Mouse (Mus musculus) CH12.LX (cell line): Measurements from ENCODE around the gene Slc39a5. TPM values are rescaled to one million over a fixed set of nuclear protein-coding genes. Genes with fewer than 3 reads are reported as not detected.

Experiments used
- DNase-seq: peaks from one replicate; pipeline ENCODE4 v3.0.0-alpha.2; 2013; ENCODE audit errors: extremely low read depth
- H3K27ac ChIP-seq: 2 replicates; pipeline ENCODE4 v1.5.1; 2012; ENCODE audit warnings: low read depth, mild to moderate bottlenecking, control low read depth, moderate library complexity; ENCODE audit not compliant: insufficient read depth
- H3K27me3 ChIP-seq: replicated peaks from 2 replicates; pipeline ENCODE3; 2012; ENCODE audit warnings: inconsistent platforms
- H3K36me3 ChIP-seq, 2 experiments: replicated peaks in 1 of 2; 2 replicates each; pipeline versions ENCODE3 to v1.6.1; 2012; ENCODE audit warnings: inconsistent platforms in 1 of 2, low read length in 1 of 2, mild to moderate bottlenecking in 1 of 2, mixed read lengths in 1 of 2, moderate library complexity in 1 of 2; ENCODE audit not compliant: control insufficient read depth in 1 of 2, insufficient read depth in 1 of 2
- H3K4me1 ChIP-seq, 2 experiments: 2 replicates each; pipeline ENCODE4 v1.6.1; 2012; ENCODE audit warnings: inconsistent platforms in 1 of 2, moderate library complexity in 1 of 2; ENCODE audit not compliant: insufficient read depth in 2 of 2, control insufficient read depth in 1 of 2
- H3K4me2 ChIP-seq: 2 replicates; pipeline ENCODE4 v1.6.1; 2012; ENCODE audit warnings: low read depth, mild to moderate bottlenecking, control low read depth; ENCODE audit not compliant: poor library complexity, insufficient read depth, severe bottlenecking
- H3K4me3 ChIP-seq, 3 experiments: fragments of 150-350 bp in 1 of 3; sonication (generic) in 1 of 3; replicated peaks in 1 of 3; 2 replicates each; pipeline versions ENCODE3 to v1.5.1; 2011 to 2012; ENCODE audit warnings: low read depth in 2 of 3, low read length in 2 of 3, mild to moderate bottlenecking in 2 of 3, moderate library complexity in 2 of 3, control low read depth in 1 of 3, improper control_type of control experiment in 1 of 3, inconsistent platforms in 1 of 3, mixed read lengths in 1 of 3; ENCODE audit not compliant: poor library complexity in 1 of 3
- H3K79me2 ChIP-seq: replicated peaks from 2 replicates; pipeline ENCODE4 v1.6.1; 2012; ENCODE audit warnings: mild to moderate bottlenecking, moderate library complexity; ENCODE audit not compliant: control insufficient read depth, poor library complexity, insufficient read depth, severe bottlenecking; ENCODE audit errors: extremely low read depth
- H3K9ac ChIP-seq: 2 replicates; pipeline ENCODE4 v1.6.1; 2012; ENCODE audit warnings: low read depth, mild to moderate bottlenecking, control low read depth, moderate library complexity; ENCODE audit not compliant: insufficient read depth
- H3K9me3 ChIP-seq: replicated peaks from 2 replicates; pipeline ENCODE3; 2012; ENCODE audit warnings: low read length, inconsistent platforms, mixed read lengths
- CHD1 ChIP-seq: IDR thresholded peaks from 2 replicates; pipeline ENCODE4 v1.6.1; 2012; ENCODE audit warnings: low read depth, low read length, improper control_type of control experiment, inconsistent platforms
- CHD2 ChIP-seq: IDR thresholded peaks from 2 replicates; pipeline ENCODE4 v1.6.1; 2011; ENCODE audit warnings: low read length, improper control_type of control experiment
- E2F4 ChIP-seq: IDR thresholded peaks from 2 replicates; pipeline ENCODE4 v1.6.1; 2011; ENCODE audit warnings: low read depth, low read length, improper control_type of control experiment; ENCODE audit not compliant: insufficient replicate concordance
- ELF1 ChIP-seq: IDR thresholded peaks from 2 replicates; pipeline ENCODE4 v1.6.1; 2014; ENCODE audit warnings: low read depth, mild to moderate bottlenecking, inconsistent platforms, low read length, improper control_type of control experiment
- EP300 ChIP-seq: IDR thresholded peaks from 2 replicates; pipeline ENCODE4 v1.6.1; 2011; ENCODE audit warnings: low read length, improper control_type of control experiment
- ETS1 ChIP-seq: conservative IDR thresholded peaks from 2 replicates; pipeline ENCODE4 v1.6.1; 2012; ENCODE audit warnings: low read depth, mild to moderate bottlenecking, inconsistent platforms, low read length, improper control_type of control experiment, moderate library complexity
- GABPA ChIP-seq: IDR thresholded peaks from 2 replicates; pipeline ENCODE4 v1.6.1; 2012; ENCODE audit warnings: low read depth, low read length, improper control_type of control experiment, inconsistent platforms; ENCODE audit not compliant: insufficient replicate concordance
- HCFC1 ChIP-seq: IDR thresholded peaks from 2 replicates; pipeline ENCODE4 v1.6.1; 2012; ENCODE audit warnings: low read depth, mild to moderate bottlenecking, inconsistent platforms, low read length, improper control_type of control experiment
- IRF4 ChIP-seq: IDR thresholded peaks from 2 replicates; pipeline ENCODE4 v1.6.1; 2014; ENCODE audit warnings: low read depth, mild to moderate bottlenecking, inconsistent platforms, low read length, improper control_type of control experiment
- MAX ChIP-seq: IDR thresholded peaks from 2 replicates; pipeline ENCODE4 v1.6.1; 2011; ENCODE audit warnings: low read length, improper control_type of control experiment
- MAZ ChIP-seq: IDR thresholded peaks from 2 replicates; pipeline ENCODE4 v1.6.1; 2012; ENCODE audit warnings: low read depth, mild to moderate bottlenecking, inconsistent platforms, low read length, improper control_type of control experiment, moderate library complexity
- MXI1 ChIP-seq: IDR thresholded peaks from 2 replicates; pipeline ENCODE4 v1.6.1; 2011; ENCODE audit warnings: mild to moderate bottlenecking, low read depth, low read length, improper control_type of control experiment
- MYC ChIP-seq: IDR thresholded peaks from 2 replicates; pipeline ENCODE4 v1.6.1; 2011; ENCODE audit warnings: low read depth, mild to moderate bottlenecking, improper control_type of control experiment, low read length
- NRF1 ChIP-seq: IDR thresholded peaks from 2 replicates; pipeline ENCODE4 v1.6.1; 2014; ENCODE audit warnings: low read depth, mild to moderate bottlenecking, inconsistent platforms, low read length, improper control_type of control experiment, moderate library complexity
- RAD21 ChIP-seq: IDR thresholded peaks from 2 replicates; pipeline ENCODE4 v1.6.1; 2011; ENCODE audit warnings: low read depth, mild to moderate bottlenecking, low read length, improper control_type of control experiment, moderate library complexity
- SMC3 ChIP-seq: IDR thresholded peaks from 2 replicates; pipeline ENCODE4 v1.6.1; 2011; ENCODE audit warnings: low read depth, low read length, improper control_type of control experiment
- USF1 ChIP-seq: IDR thresholded peaks from 2 replicates; pipeline ENCODE4 v1.6.1; 2014; ENCODE audit warnings: low read depth, mild to moderate bottlenecking, inconsistent platforms, low read length, improper control_type of control experiment
- ZC3H11A ChIP-seq: IDR thresholded peaks from 2 replicates; pipeline ENCODE4 v1.6.1; 2012; ENCODE audit warnings: low read depth, mild to moderate bottlenecking, inconsistent platforms, low read length, improper control_type of control experiment
- ZNF384 ChIP-seq: IDR thresholded peaks from 2 replicates; pipeline ENCODE4 v1.6.1; 2012; ENCODE audit warnings: low read depth, low read length, improper control_type of control experiment, inconsistent platforms
- dilution Hi-C: fragments of 300-500 bp; cut with MboI; formaldehyde crosslinking; loops from 2 replicates; pipeline ENCODE4 v1.14.3; 2020; ENCODE audit warnings: low sequenced_read_pairs; ENCODE audit not compliant: extremely low pct_unique_long_range_greater_than_20kb, extremely low pct_ligation_motif_present
- in situ Hi-C: fragments of 300-500 bp; cut with MboI; formaldehyde crosslinking; loops from 3 replicates; pipeline ENCODE4 v1.14.3; 2019; ENCODE audit warnings: low sequenced_read_pairs, low pct_ligation_motif_present, low pct_unique_long_range_greater_than_20kb, mixed read lengths
- polyA plus RNA-seq: library from polyadenylated mRNA; unstranded; fragments of >175 nt; gene quantifications from 2 replicates; pipeline ENCODE4 v1.2.1, GENCODE M21; 2012; ENCODE audit warnings: low read depth; ENCODE audit not compliant: insufficient read length
- total RNA-seq, 2 experiments: library from RNA; depleted of rRNA; stranded (reverse); fragments of 300-350 nt in 1 of 2; fragments of >200 nt in 1 of 2; gene quantifications; 2 replicates each; pipeline ENCODE4 v1.2.3; 2012 to 2014

Gene Slc39a5
- total and polyA plus RNA-seq, 3 experiments, result 0.11 TPM; not detected in 2

- Histone ChIP-seq H3K27me3 (no peaks in the 10 kb centered on the region), H3K4me3 (no peak overlapping the region), H3K27ac (no peak overlapping the region)
- TF ChIP-seq USF1, result no peak
- no peak for TF ChIP-seq ZC3H11A
- no peak for TF ChIP-seq ETS1
- TF ChIP-seq, all 38 proteins: peak for 0
- Histone ChIP-seq H3K4me1 (no peaks in the 10 kb centered on the region; a peak in 1 of 4 replicates), H3K79me2 (no peaks in the 10 kb centered on the region), H3K9me3 (no peaks in the 10 kb centered on the region), H3K36me3 (peaks cover 39 to 81% of the 10 kb centered on the region in 2 experiments), H3K4me2 (no peak overlapping the region), H3K9ac (no peak overlapping the region)
- DNase-seq, result no peak
- in situ Hi-C loops (no loop called here), dilution Hi-C loops (no loop called here)
Measured at GRCm38 (mm10) chr10:128425260-128425659, 24.2 kb upstream of the Slc39a5 start.

GRCm38 (mm10) chr10:128424604-128425003, 23.6 kb upstream of the Slc39a5 start:
- Histone ChIP-seq H3K4me3 (no peak overlapping the region), H3K27ac (no peak overlapping the region), H3K4me2 (no peak overlapping the region), H3K27me3 (no peaks in the 10 kb centered on the region), H3K4me1 (no peaks in the 10 kb centered on the region; a peak in 1 of 4 replicates), H3K9ac (no peak overlapping the region), H3K79me2 (no peaks in the 10 kb centered on the region), H3K36me3 (peaks cover 38 to 80% of the 10 kb centered on the region in 2 experiments), H3K9me3 (no peaks in the 10 kb centered on the region)
- dilution Hi-C loops, result no loop called here
- DNase-seq, result no peak
- TF ChIP-seq USF1 (no peak), ZC3H11A (no peak), RAD21 (no peak), ELF1 (no peak), CHD1 (no peak), MYC (no peak)
- in situ Hi-C loops, result no loop called here

- no peaks in the 10 kb centered on the region; a peak in 1 of 4 replicates for H3K4me1 ChIP-seq
- H3K27me3 ChIP-seq, result no peaks in the 10 kb centered on the region
- H3K27ac ChIP-seq, result no peak overlapping the region
- dilution Hi-C loops, result no loop called here
- H3K4me2 ChIP-seq, result no peak overlapping the region
- in situ Hi-C loops, result no loop called here
- H3K36me3 ChIP-seq, result peaks cover 36 to 80% of the 10 kb centered on the region in 2 experiments
- H3K79me2 ChIP-seq, result no peaks in the 10 kb centered on the region
- H3K9me3 ChIP-seq, result no peaks in the 10 kb centered on the region
- no peak overlapping the region for H3K9ac ChIP-seq
- DNase-seq, result no peak
- TF ChIP-seq NRF1, result no peak
- TF ChIP-seq IRF4, result no peak
- TF ChIP-seq CHD1, result no peak
- no peak for TF ChIP-seq CHD2
- TF ChIP-seq HCFC1, result no peak
- TF ChIP-seq E2F4, result no peak
- TF ChIP-seq EP300, result no peak
- no peak for TF ChIP-seq MXI1
- no peak for TF ChIP-seq GABPA
- TF ChIP-seq SMC3, result no peak
- no peak for TF ChIP-seq RAD21
- TF ChIP-seq MAZ, result no peak
- no peak for TF ChIP-seq MYC
- no peak for TF ChIP-seq MAX
- TF ChIP-seq ELF1, result no peak
- no peak for TF ChIP-seq ZNF384
- no peak overlapping the region for H3K4me3 ChIP-seq
Measured at GRCm38 (mm10) chr10:128422426-128422825, 21.4 kb upstream of the Slc39a5 start.
